In the genomic region with DNA sequence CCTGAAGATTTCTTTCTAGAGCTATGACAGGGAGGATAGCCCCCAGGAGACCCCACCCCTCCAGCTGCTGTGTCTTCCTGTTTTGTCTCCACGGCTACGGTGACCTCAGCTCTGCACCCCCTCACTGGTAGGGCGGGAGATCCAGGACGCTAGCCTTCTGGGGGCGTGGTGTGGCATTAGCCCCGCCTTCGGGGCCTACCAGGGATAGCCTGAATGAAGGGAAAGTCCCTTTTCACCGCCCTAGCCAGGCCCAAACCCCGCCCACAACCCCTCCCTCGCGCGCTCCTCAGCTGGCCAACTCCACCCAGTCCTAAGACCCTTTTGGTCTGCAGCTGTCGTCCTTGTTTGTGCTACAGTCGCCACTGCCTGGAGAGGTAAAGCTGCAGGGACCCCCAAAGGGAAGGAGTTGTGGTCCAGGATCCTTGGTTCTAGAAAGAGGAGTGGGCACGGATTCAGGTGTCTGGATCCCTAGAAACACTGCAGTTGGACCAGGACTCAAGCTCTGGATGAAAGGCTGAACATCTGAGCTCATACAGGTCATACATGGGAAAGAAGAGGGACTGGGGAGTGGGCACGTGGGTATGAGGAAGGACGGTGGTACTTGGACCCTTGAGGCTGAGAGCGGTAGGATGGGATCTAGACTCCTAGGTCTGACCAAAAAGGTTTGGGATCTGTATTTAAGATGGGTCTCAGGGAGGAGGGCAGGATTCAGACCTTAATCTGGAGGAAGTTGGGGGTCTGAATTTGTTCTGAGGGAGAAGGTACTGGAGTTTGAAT, we compare ENCODE assay signal across 9 mouse cellular contexts. TPM values are rescaled to one million over a fixed set of nuclear protein-coding genes. Genes with fewer than 3 reads are reported as not detected.
DNase-seq lines count a peak whose midpoint lies in the region; ATAC-seq and TF ChIP-seq lines count a peak whose summit lies in the region.
"Had no signal": no experiment of that assay in that cellular context is flagged by ENCODE, and none has a peak within 500 bp of the region (broad histone marks: within the 10 kb centered on the region; RNA-seq: fewer than 3 reads in every experiment).

No protein-coding gene starts in this region.

- peaks cover 10 to 78% of the 10 kb centered on the region in 2 experiments for H3K4me1 ChIP-seq in CH12.LX (ENCODE audit: control insufficient read depth in 1 of 2, insufficient read depth in 2 of 2)
- peaks cover 43% of the 10 kb centered on the region for H3K4me1 ChIP-seq in forebrain, embryonic 13.5 days
- H3K4me1 ChIP-seq in liver, embryonic 16.5 days (ENCODE audit: control insufficient read depth, low read depth, low read length), result peaks cover 10% of the 10 kb centered on the region
- peaks cover 28% of the 10 kb centered on the region; the same call in 1 of the 2 replicates for H3K4me1 ChIP-seq in neural tube, embryonic 12.5 days
- no peaks in the 10 kb centered on the region; the same call in 1 of the 2 replicates for H3K4me1 ChIP-seq in stomach, postnatal 0 days (replicated peaks; ENCODE audit: control insufficient read depth, insufficient read depth)

- no peaks in the 10 kb centered on the region for H3K27me3 ChIP-seq in CH12.LX (replicated peaks)
- no peaks in the 10 kb centered on the region for H3K27me3 ChIP-seq in forebrain, embryonic 13.5 days
- H3K27me3 ChIP-seq in liver, embryonic 16.5 days (ENCODE audit: control insufficient read depth, insufficient read depth, low read depth, low read length), result no peaks in the 10 kb centered on the region
- no peaks in the 10 kb centered on the region for H3K27me3 ChIP-seq in neural tube, embryonic 12.5 days (replicated peaks)
- H3K27me3 ChIP-seq in stomach, postnatal 0 days (ENCODE audit: control insufficient read depth, insufficient read depth, low read length), result no peaks in the 10 kb centered on the region

- no peak overlapping the region for H3K27ac ChIP-seq in CH12.LX (ENCODE audit: insufficient read depth, low read depth)
- H3K27ac ChIP-seq in forebrain, embryonic 13.5 days, result peak overlapping the region; percentile 63
- H3K27ac ChIP-seq in liver, embryonic 16.5 days (ENCODE audit: low read length), result peak overlapping the region; percentile 72
- 0 out of 2 replicates have a peak overlapping the region, but pooled peaks have one; percentile 11 for H3K27ac ChIP-seq in neural tube, embryonic 12.5 days
- H3K27ac ChIP-seq in stomach, postnatal 0 days (replicated peaks), result peak overlapping the region; percentile 96

- in situ Hi-C loops in CH12.LX (cut with MboI; ENCODE audit: low pct_ligation_motif_present, low pct_unique_long_range_greater_than_20kb, low sequenced_read_pairs), result no loop called here

- H3K4me3 ChIP-seq in CH12.LX (replicated peaks in 1 of 3; ENCODE audit: low read depth in 2 of 3, low read length in 2 of 3, poor library complexity in 1 of 3), result peak overlapping the region; percentile 46 to 52 (median 52)
- H3K4me3 ChIP-seq in forebrain, embryonic 13.5 days, result peak overlapping the region; percentile 54
- peak overlapping the region; percentile 60 for H3K4me3 ChIP-seq in liver, embryonic 16.5 days (ENCODE audit: low read depth, low read length)
- H3K4me3 ChIP-seq in neural tube, embryonic 12.5 days, result peak overlapping the region; percentile 39
- H3K4me3 ChIP-seq in stomach, postnatal 0 days (ENCODE audit: low read depth, low read length), result peak overlapping the region; percentile 65

- no peak for TF ChIP-seq RAD21 in CH12.LX (IDR thresholded peaks at IDR 0.05; ENCODE audit: low read depth, low read length)

- dilution Hi-C loops in CH12.LX (cut with MboI; ENCODE audit: extremely low pct_ligation_motif_present, extremely low pct_unique_long_range_greater_than_20kb, low sequenced_read_pairs), result no loop called here

- no peaks in the 10 kb centered on the region for H3K9me3 ChIP-seq in CH12.LX (replicated peaks; ENCODE audit: low read length)
- no peaks in the 10 kb centered on the region for H3K9me3 ChIP-seq in forebrain, embryonic 13.5 days (replicated peaks)
- H3K9me3 ChIP-seq in liver, embryonic 16.5 days (replicated peaks; ENCODE audit: control insufficient read depth, low read length), result no peaks in the 10 kb centered on the region
- no peaks in the 10 kb centered on the region for H3K9me3 ChIP-seq in neural tube, embryonic 12.5 days
- H3K9me3 ChIP-seq in stomach, postnatal 0 days (ENCODE audit: control insufficient read depth, low read length), result no peaks in the 10 kb centered on the region

- H3K9ac ChIP-seq in CH12.LX (ENCODE audit: insufficient read depth, low read depth), result 0 out of 2 replicates have a peak overlapping the region, but pooled peaks have one; percentile 69
- H3K9ac ChIP-seq in forebrain, embryonic 13.5 days, result peak overlapping the region; percentile 82
- peak overlapping the region; percentile 52 for H3K9ac ChIP-seq in liver, embryonic 16.5 days (ENCODE audit: low read depth, low read length)
- H3K9ac ChIP-seq in neural tube, embryonic 12.5 days, result peak overlapping the region; percentile 6; the same call in 1 of the 2 replicates
- H3K9ac ChIP-seq in stomach, postnatal 0 days (ENCODE audit: low read length), result peak overlapping the region; percentile 75

- peak; percentile 20; the same call in 1 of the 2 replicates for TF ChIP-seq EP300 in CH12.LX (IDR thresholded peaks at IDR 0.05; ENCODE audit: low read length)
- TF ChIP-seq EP300 in stomach, postnatal 0 days (optimal IDR thresholded peaks at IDR 0.05), result no peak

- no peaks in the 10 kb centered on the region for H3K79me2 ChIP-seq in CH12.LX (replicated peaks; ENCODE audit: control insufficient read depth, extremely low read depth, insufficient read depth, poor library complexity, severe bottlenecking)

- H3K36me3 ChIP-seq in CH12.LX (replicated peaks in 1 of 2; ENCODE audit: control insufficient read depth in 1 of 2, insufficient read depth in 1 of 2, low read length in 1 of 2), result peaks cover 0 to 2% of the 10 kb centered on the region in 2 experiments
- peaks cover 18% of the 10 kb centered on the region for H3K36me3 ChIP-seq in forebrain, embryonic 13.5 days (ENCODE audit: poor library complexity, severe bottlenecking)
- H3K36me3 ChIP-seq in liver, embryonic 16.5 days (ENCODE audit: control insufficient read depth, insufficient read depth), result no peaks in the 10 kb centered on the region
- 0 out of 2 replicates have a peak, but pooled peaks cover 6% of the 10 kb centered on the region for H3K36me3 ChIP-seq in neural tube, embryonic 12.5 days
- H3K36me3 ChIP-seq in stomach, postnatal 0 days (ENCODE audit: control insufficient read depth, insufficient read depth, low read length), result no peaks in the 10 kb centered on the region

- TF ChIP-seq POLR2A in CH12.LX (IDR thresholded peaks at IDR 0.05; ENCODE audit: low read depth, low read length), result no peak

- no peak for TF ChIP-seq CTCF in CH12.LX (conservative IDR thresholded peaks at IDR 0.05 in 1 of 2, IDR thresholded peaks at IDR 0.05 in 1 of 2; ENCODE audit: low read depth in 2 of 2, low read length in 2 of 2)
- 0 out of 2 replicates have a peak, but pooled peaks have one; percentile 7 for TF ChIP-seq CTCF in stomach, postnatal 0 days (IDR thresholded peaks at IDR 0.05; ENCODE audit: low read depth)

- peak; percentile 91 for ATAC-seq in forebrain, embryonic 13.5 days
- peak; percentile 78 for ATAC-seq in liver, embryonic 16.5 days (ENCODE audit: low read depth)
- peak; percentile 93 for ATAC-seq in neural tube, embryonic 12.5 days (ENCODE audit: low FRiP score, low read depth)
- ATAC-seq in stomach, postnatal 0 days (ENCODE audit: low FRiP score, low TSS enrichment), result peak; percentile 87

- intact Hi-C loops in heart, postnatal 10 days (cut with DNase I), result loop anchor here (1.0 kb wide), 1 partner anchor 15 kb away; no protein-coding TSS in a partner anchor

- peak; percentile 98 for DNase-seq in CH12.LX (ENCODE audit: extremely low read depth)
- DNase-seq in c-Kit-positive CD71-negative TER-119-negative erythroid progenitor cells, embryonic 14.5 days (ENCODE audit: low read depth), result peak; percentile 98
- DNase-seq in heart, postnatal 10 days, result peak; percentile 99
- peak; percentile 99 for DNase-seq in kidney, postnatal 4 days
- DNase-seq in stomach, postnatal 0 days (ENCODE audit: low spot score), result peak; percentile 97

- 2% methylated on average over 18 of the region's 18 CpGs for WGBS in forebrain, embryonic 13.5 days
- 5% methylated on average over 18 of the region's 18 CpGs for WGBS in liver, embryonic 16.5 days (ENCODE audit: insufficient replicate concordance)
- under 1% methylated on average over 18 of the region's 18 CpGs for WGBS in neural tube, embryonic 12.5 days
- WGBS in stomach, postnatal 0 days, result 1% methylated on average over 18 of the region's 18 CpGs

- H3K4me2 ChIP-seq in CH12.LX (ENCODE audit: insufficient read depth, low read depth, poor library complexity, severe bottlenecking), result peak overlapping the region; percentile 96
- H3K4me2 ChIP-seq in forebrain, embryonic 13.5 days, result peak overlapping the region; percentile 62
- H3K4me2 ChIP-seq in liver, embryonic 16.5 days (ENCODE audit: low read depth, low read length), result peak overlapping the region; percentile 61
- peak overlapping the region; percentile 63 for H3K4me2 ChIP-seq in neural tube, embryonic 12.5 days (replicated peaks)
- H3K4me2 ChIP-seq in stomach, postnatal 0 days (replicated peaks; ENCODE audit: low read depth), result peak overlapping the region; percentile 71

RNA-seq across cellular contexts. Expression of gene Prkcg, which starts 1.5 kb away (rescaled TPM):
- total RNA-seq in CH12.LX (2012; rRNA removed), result 0.17 and 0.25 TPM in 2 replicates
- total RNA-seq in CH12.LX (2014; rRNA removed), result 0.11 and 0.15 TPM in 2 replicates
- polyA plus RNA-seq in CH12.LX (2012; ENCODE audit: insufficient read length, low read depth), result 2.2 and 3.0 TPM in 2 replicates
- polyA plus RNA-seq in forebrain, embryonic 13.5 days (2015; fragmentation: Nextera tagmentation; extraction: Ambion mirVana), result 0.62 and 0.77 TPM in 2 replicates
- 1 to 10 TPM; 3.4 to 6.9 TPM for total RNA-seq in heart, postnatal 10 days (2021)
- polyA plus RNA-seq in liver, embryonic 16.5 days (2015; fragmentation: Nextera tagmentation; extraction: Ambion mirVana), result 0.68 TPM in 1 of 2 replicates, not detected in the other
- polyA plus RNA-seq in neural tube, embryonic 12.5 days (2016; fragmentation: Nextera tagmentation; extraction: Ambion mirVana), result 0.24 and 0.25 TPM in 2 replicates
- polyA plus RNA-seq in stomach, postnatal 0 days (2015; fragmentation: Nextera tagmentation; extraction: Ambion mirVana), result 0.13 and 0.24 TPM in 2 replicates

RNA-seq across cellular contexts. Expression of gene Myadm, which starts 1.6 kb away (rescaled TPM):
- total RNA-seq in CH12.LX (2012; rRNA removed) (3.7 and 4.4 TPM in 2 replicates), CH12.LX (2014; rRNA removed) (3.4 and 4.6 TPM in 2 replicates)
- 18.0 and 22.6 TPM in 2 replicates for polyA plus RNA-seq in CH12.LX (2012; ENCODE audit: insufficient read length, low read depth)
- 14.6 and 16.3 TPM in 2 replicates for polyA plus RNA-seq in forebrain, embryonic 13.5 days (2015; fragmentation: Nextera tagmentation; extraction: Ambion mirVana)
- total RNA-seq in heart, postnatal 10 days (2021), result 100 to 1,000 TPM; 266 to 279 TPM
- 41.4 and 55.1 TPM in 2 replicates for polyA plus RNA-seq in liver, embryonic 16.5 days (2015; fragmentation: Nextera tagmentation; extraction: Ambion mirVana)
- polyA plus RNA-seq in neural tube, embryonic 12.5 days (2016; fragmentation: Nextera tagmentation; extraction: Ambion mirVana), result 33.9 and 37.2 TPM in 2 replicates
- 94.0 and 97.7 TPM in 2 replicates for polyA plus RNA-seq in stomach, postnatal 0 days (2015; fragmentation: Nextera tagmentation; extraction: Ambion mirVana)

RNA-seq across cellular contexts. Expression of gene Nlrp12, which starts 40.9 kb away (rescaled TPM):
- not detected in 2 replicates for total RNA-seq in CH12.LX (2012; rRNA removed)
- total RNA-seq in CH12.LX (2014; rRNA removed), result not detected in 2 replicates
- not detected in 2 replicates for polyA plus RNA-seq in CH12.LX (2012; ENCODE audit: insufficient read length, low read depth)
- not detected in 2 replicates for polyA plus RNA-seq in forebrain, embryonic 13.5 days (2015; fragmentation: Nextera tagmentation; extraction: Ambion mirVana)
- under 1 TPM; 0.07 to 0.10 TPM for total RNA-seq in heart, postnatal 10 days (2021)
- polyA plus RNA-seq in liver, embryonic 16.5 days (2015; fragmentation: Nextera tagmentation; extraction: Ambion mirVana), result 0.46 and 0.57 TPM in 2 replicates
- polyA plus RNA-seq in neural tube, embryonic 12.5 days (2016; fragmentation: Nextera tagmentation; extraction: Ambion mirVana), result 0.11 TPM in 1 of 2 replicates, not detected in the other
- 0.01 TPM in 1 of 2 replicates, not detected in the other for polyA plus RNA-seq in stomach, postnatal 0 days (2015; fragmentation: Nextera tagmentation; extraction: Ambion mirVana)
- polyA plus RNA-seq: large intestine, adult 2 months had no signal

RNA-seq across cellular contexts. Expression of gene Cacng7, which starts 42.3 kb away (rescaled TPM):
- 0.21 TPM in 2 replicates for total RNA-seq in CH12.LX (2012; rRNA removed)
- 0.26 and 0.28 TPM in 2 replicates for total RNA-seq in CH12.LX (2014; rRNA removed)
- polyA plus RNA-seq in CH12.LX (2012; ENCODE audit: insufficient read length, low read depth), result 2.4 and 2.8 TPM in 2 replicates
- polyA plus RNA-seq in forebrain, embryonic 13.5 days (2015; fragmentation: Nextera tagmentation; extraction: Ambion mirVana), result 4.6 TPM in 2 replicates
- total RNA-seq in heart, postnatal 10 days (2021), result 1 to 10 TPM; 7.7 to 9.7 TPM
- polyA plus RNA-seq in liver, embryonic 16.5 days (2015; fragmentation: Nextera tagmentation; extraction: Ambion mirVana), result not detected in 2 replicates
- polyA plus RNA-seq in neural tube, embryonic 12.5 days (2016; fragmentation: Nextera tagmentation; extraction: Ambion mirVana), result 2.3 and 3.8 TPM in 2 replicates
- 0.69 and 0.79 TPM in 2 replicates for polyA plus RNA-seq in stomach, postnatal 0 days (2015; fragmentation: Nextera tagmentation; extraction: Ambion mirVana)

Comparison
In these comparisons a context has a peak if more than half of its experiments do, and no peak if none do; other contexts are left out.
1. H3K9ac ChIP-seq: peak in every context shown above with its lines; median percentile 82 in forebrain, embryonic 13.5 days; 75 in stomach, postnatal 0 days; 69 in CH12.LX; 52 in liver, embryonic 16.5 days; 6 in neural tube, embryonic 12.5 days.